Mouse (Mus musculus): Measurements from ENCODE around the gene Greb1. TPM values are rescaled to one million over a fixed set of nuclear protein-coding genes. Genes with fewer than 3 reads are reported as not detected.

Gene Greb1
- polyA plus RNA-seq, 1 experiment from 2014 or later, result 0.80 TPM

DNA sequence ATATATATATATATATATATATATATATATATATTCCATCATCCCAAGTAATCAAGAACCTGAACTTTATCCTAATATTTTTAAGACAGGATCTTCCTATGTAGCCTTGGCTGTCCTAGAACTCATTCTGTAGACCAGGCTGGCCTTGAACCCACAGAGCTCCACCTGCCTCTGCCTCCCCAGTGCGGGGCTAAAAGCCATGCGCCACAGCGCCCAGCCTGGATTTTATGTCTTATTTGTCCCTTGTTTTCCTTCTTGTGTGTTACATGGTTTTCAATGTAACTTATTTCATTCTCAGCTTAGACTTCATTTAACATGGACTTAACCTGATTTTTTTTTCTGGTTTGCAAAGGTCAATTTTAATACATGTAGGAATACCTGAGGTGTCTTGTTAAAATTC lies 39.2 kb downstream of the Greb1 start:
- Histone ChIP-seq H3K4me2 (ENCODE audit: low read depth, low read length) (no peak overlapping the region), H3K9ac (ENCODE audit: low read length) (no peak overlapping the region), H3K9me3 (replicated peaks; ENCODE audit: control insufficient read depth, low read length) (no peaks in the 10 kb centered on the region), H3K36me3 (ENCODE audit: control insufficient read depth, insufficient read depth, low read length) (no peaks in the 10 kb centered on the region), H3K27ac (ENCODE audit: low read length) (no peak overlapping the region), H3K4me3 (replicated peaks; ENCODE audit: low read length) (no peak overlapping the region), H3K4me1 (ENCODE audit: control insufficient read depth, insufficient read depth, low read length) (no peaks in the 10 kb centered on the region), H3K27me3 (ENCODE audit: control insufficient read depth, insufficient read depth, low read length) (no peaks in the 10 kb centered on the region)
- WGBS, result 92% methylated on average over 3 of the region's 3 CpGs
- no peak for ATAC-seq (ENCODE audit: insufficient read depth, low FRiP score)

- no peak for ATAC-seq (ENCODE audit: insufficient read depth, low FRiP score)
- H3K27me3 ChIP-seq (ENCODE audit: control insufficient read depth, insufficient read depth, low read length), result no peaks in the 10 kb centered on the region
- H3K27ac ChIP-seq (ENCODE audit: low read length), result no peak overlapping the region
- no peak overlapping the region for H3K4me3 ChIP-seq (replicated peaks; ENCODE audit: low read length)
- WGBS, result 71% methylated on average over 4 of the region's 4 CpGs
- H3K9ac ChIP-seq (ENCODE audit: low read length), result no peak overlapping the region
- no peaks in the 10 kb centered on the region for H3K4me1 ChIP-seq (ENCODE audit: control insufficient read depth, insufficient read depth, low read length)
- H3K36me3 ChIP-seq (ENCODE audit: control insufficient read depth, insufficient read depth, low read length), result no peaks in the 10 kb centered on the region
- no peak overlapping the region for H3K4me2 ChIP-seq (ENCODE audit: low read depth, low read length)
- no peaks in the 10 kb centered on the region for H3K9me3 ChIP-seq (replicated peaks; ENCODE audit: control insufficient read depth, low read length)
Measured at GRCm38 (mm10) chr12:16760246-16760645, 40.4 kb downstream of the Greb1 start.

- H3K4me2 ChIP-seq (ENCODE audit: low read depth, low read length), result no peak overlapping the region
- H3K9me3 ChIP-seq (replicated peaks; ENCODE audit: control insufficient read depth, low read length), result no peaks in the 10 kb centered on the region
- no peaks in the 10 kb centered on the region for H3K4me1 ChIP-seq (ENCODE audit: control insufficient read depth, insufficient read depth, low read length)
- ATAC-seq (ENCODE audit: insufficient read depth, low FRiP score), result no peak
- no peaks in the 10 kb centered on the region for H3K27me3 ChIP-seq (ENCODE audit: control insufficient read depth, insufficient read depth, low read length)
- H3K9ac ChIP-seq (ENCODE audit: low read length), result no peak overlapping the region
- no peaks in the 10 kb centered on the region for H3K36me3 ChIP-seq (ENCODE audit: control insufficient read depth, insufficient read depth, low read length)
- no peak overlapping the region for H3K27ac ChIP-seq (ENCODE audit: low read length)
- WGBS, result 0% methylated on average over 2 of the region's 2 CpGs
- H3K4me3 ChIP-seq (replicated peaks; ENCODE audit: low read length), result no peak overlapping the region
Measured at GRCm38 (mm10) chr12:16754311-16754710, 46.4 kb downstream of the Greb1 start.

GRCm38 (mm10) chr12:16753555-16753954 lies 47.1 kb downstream of the Greb1 start:
- no peak for ATAC-seq (ENCODE audit: insufficient read depth, low FRiP score)
- H3K4me1 ChIP-seq (ENCODE audit: control insufficient read depth, insufficient read depth, low read length), result no peaks in the 10 kb centered on the region
- H3K27me3 ChIP-seq (ENCODE audit: control insufficient read depth, insufficient read depth, low read length), result no peaks in the 10 kb centered on the region
- no peaks in the 10 kb centered on the region for H3K36me3 ChIP-seq (ENCODE audit: control insufficient read depth, insufficient read depth, low read length)
- H3K9ac ChIP-seq (ENCODE audit: low read length), result no peak overlapping the region
- no peak overlapping the region for H3K4me3 ChIP-seq (replicated peaks; ENCODE audit: low read length)
- WGBS, result 76% methylated on average over 9 of the region's 9 CpGs
- no peaks in the 10 kb centered on the region for H3K9me3 ChIP-seq (replicated peaks; ENCODE audit: control insufficient read depth, low read length)
- H3K4me2 ChIP-seq (ENCODE audit: low read depth, low read length), result no peak overlapping the region
- H3K27ac ChIP-seq (ENCODE audit: low read length), result no peak overlapping the region

- no peaks in the 10 kb centered on the region for H3K9me3 ChIP-seq (replicated peaks; ENCODE audit: control insufficient read depth, low read length)
- no peaks in the 10 kb centered on the region for H3K36me3 ChIP-seq (ENCODE audit: control insufficient read depth, insufficient read depth, low read length)
- 25% methylated on average over 8 of the region's 8 CpGs for WGBS
- H3K9ac ChIP-seq (ENCODE audit: low read length), result no peak overlapping the region
- no peak overlapping the region for H3K27ac ChIP-seq (ENCODE audit: low read length)
- H3K4me1 ChIP-seq (ENCODE audit: control insufficient read depth, insufficient read depth, low read length), result no peaks in the 10 kb centered on the region
- no peak overlapping the region for H3K4me3 ChIP-seq (replicated peaks; ENCODE audit: low read length)
- ATAC-seq (ENCODE audit: insufficient read depth, low FRiP score), result 0 out of 2 replicates have a peak, but pooled peaks have one; percentile 29
- H3K4me2 ChIP-seq (ENCODE audit: low read depth, low read length), result no peak overlapping the region
- H3K27me3 ChIP-seq (ENCODE audit: control insufficient read depth, insufficient read depth, low read length), result no peaks in the 10 kb centered on the region
Measured at GRCm38 (mm10) chr12:16753110-16753509, 47.6 kb downstream of the Greb1 start.

- ATAC-seq (ENCODE audit: insufficient read depth, low FRiP score), result peak; percentile 44; the same call in 1 of the 2 replicates
- 69% methylated on average over 12 of the region's 12 CpGs for WGBS
- H3K36me3 ChIP-seq (ENCODE audit: control insufficient read depth, insufficient read depth, low read length), result no peaks in the 10 kb centered on the region
- no peaks in the 10 kb centered on the region for H3K4me1 ChIP-seq (ENCODE audit: control insufficient read depth, insufficient read depth, low read length)
- H3K4me2 ChIP-seq (ENCODE audit: low read depth, low read length), result no peak overlapping the region
- H3K9ac ChIP-seq (ENCODE audit: low read length), result no peak overlapping the region
- no peaks in the 10 kb centered on the region for H3K9me3 ChIP-seq (replicated peaks; ENCODE audit: control insufficient read depth, low read length)
- H3K27ac ChIP-seq (ENCODE audit: low read length), result no peak overlapping the region
- no peaks in the 10 kb centered on the region for H3K27me3 ChIP-seq (ENCODE audit: control insufficient read depth, insufficient read depth, low read length)
- no peak overlapping the region for H3K4me3 ChIP-seq (replicated peaks; ENCODE audit: low read length)
Measured at GRCm38 (mm10) chr12:16752236-16752840, 48.3 kb downstream of the Greb1 start.

DNA sequence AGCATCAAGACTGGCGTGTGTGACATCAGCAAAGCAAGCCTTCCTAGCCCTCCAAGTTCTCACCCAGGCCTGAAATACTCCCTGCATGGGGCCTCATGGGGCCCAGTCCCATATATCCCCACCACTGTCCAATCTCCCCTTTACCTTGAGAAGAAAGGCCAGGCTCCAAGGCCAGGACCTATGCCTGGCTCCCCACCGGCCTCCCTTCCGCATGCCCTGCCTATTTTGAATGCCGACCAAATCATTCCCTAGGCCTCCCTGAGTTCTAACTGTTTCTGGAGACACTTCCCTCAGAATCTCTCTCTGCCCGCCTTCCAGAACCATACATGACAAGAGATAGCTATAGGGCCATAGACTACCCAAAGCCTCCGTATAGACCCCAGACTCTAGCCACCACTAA lies 49.1 kb downstream of the Greb1 start:
- Histone ChIP-seq H3K27ac (ENCODE audit: low read length) (no peak overlapping the region), H3K4me3 (replicated peaks; ENCODE audit: low read length) (no peak overlapping the region), H3K4me1 (ENCODE audit: control insufficient read depth, insufficient read depth, low read length) (no peaks in the 10 kb centered on the region), H3K4me2 (ENCODE audit: low read depth, low read length) (no peak overlapping the region), H3K9me3 (replicated peaks; ENCODE audit: control insufficient read depth, low read length) (no peaks in the 10 kb centered on the region), H3K9ac (ENCODE audit: low read length) (no peak overlapping the region), H3K27me3 (ENCODE audit: control insufficient read depth, insufficient read depth, low read length) (no peaks in the 10 kb centered on the region), H3K36me3 (ENCODE audit: control insufficient read depth, insufficient read depth, low read length) (no peaks in the 10 kb centered on the region)
- 91% methylated on average over 6 of the region's 6 CpGs for WGBS
- ATAC-seq (ENCODE audit: insufficient read depth, low FRiP score), result no peak

- 48% methylated on average over 5 of the region's 5 CpGs for WGBS
- H3K27ac ChIP-seq (ENCODE audit: low read length), result no peak overlapping the region
- no peaks in the 10 kb centered on the region for H3K4me1 ChIP-seq (ENCODE audit: control insufficient read depth, insufficient read depth, low read length)
- ATAC-seq (ENCODE audit: insufficient read depth, low FRiP score), result no peak
- no peaks in the 10 kb centered on the region for H3K27me3 ChIP-seq (ENCODE audit: control insufficient read depth, insufficient read depth, low read length)
- H3K9ac ChIP-seq (ENCODE audit: low read length), result no peak overlapping the region
- no peaks in the 10 kb centered on the region for H3K9me3 ChIP-seq (replicated peaks; ENCODE audit: control insufficient read depth, low read length)
- H3K4me3 ChIP-seq (replicated peaks; ENCODE audit: low read length), result no peak overlapping the region
- H3K4me2 ChIP-seq (ENCODE audit: low read depth, low read length), result no peak overlapping the region
- H3K36me3 ChIP-seq (ENCODE audit: control insufficient read depth, insufficient read depth, low read length), result no peaks in the 10 kb centered on the region
Measured at GRCm38 (mm10) chr12:16740059-16740458, 60.6 kb downstream of the Greb1 start.

DNA sequence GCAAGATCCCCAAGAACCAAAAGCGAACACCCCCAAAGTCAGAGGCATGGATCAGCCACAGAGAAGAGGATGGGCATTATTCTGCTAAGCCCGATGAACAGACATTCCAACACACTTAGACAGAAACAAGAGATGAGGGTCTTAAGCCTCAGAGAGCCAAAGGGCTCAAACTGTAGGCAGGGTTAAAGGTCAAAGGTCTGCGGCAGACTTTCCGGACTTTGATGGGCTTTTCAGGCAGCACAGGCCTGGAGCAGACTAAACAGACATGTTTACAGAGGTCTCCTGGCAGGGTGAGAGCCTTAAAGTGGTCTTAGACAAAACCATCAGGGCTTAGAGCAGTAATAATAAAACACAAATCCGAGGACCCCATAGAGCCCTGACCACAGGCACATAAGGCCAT lies 63.4 kb downstream of the Greb1 start:
- H3K27ac ChIP-seq (ENCODE audit: low read length), result no peak overlapping the region
- no peak overlapping the region for H3K9ac ChIP-seq (ENCODE audit: low read length)
- no peak overlapping the region for H3K4me2 ChIP-seq (ENCODE audit: low read depth, low read length)
- H3K4me3 ChIP-seq (replicated peaks; ENCODE audit: low read length), result no peak overlapping the region
- ATAC-seq (ENCODE audit: insufficient read depth, low FRiP score), result no peak
- 46% methylated on average over 5 of the region's 5 CpGs for WGBS
- H3K27me3 ChIP-seq (ENCODE audit: control insufficient read depth, insufficient read depth, low read length), result no peaks in the 10 kb centered on the region
- no peaks in the 10 kb centered on the region for H3K9me3 ChIP-seq (replicated peaks; ENCODE audit: control insufficient read depth, low read length)
- no peaks in the 10 kb centered on the region for H3K4me1 ChIP-seq (ENCODE audit: control insufficient read depth, insufficient read depth, low read length)
- no peaks in the 10 kb centered on the region for H3K36me3 ChIP-seq (ENCODE audit: control insufficient read depth, insufficient read depth, low read length)

Data from stomach, embryonic 16.5 days (tissue).